Mouse (Mus musculus) heart, embryonic 13.5 days (tissue): Measurements from ENCODE around the gene Rars. TPM values are rescaled to one million over a fixed set of nuclear protein-coding genes. Genes with fewer than 3 reads are reported as not detected.

Source experiments
- ATAC-seq: fragments of 200-750 bp; cut with Nextera tagmentation; 2 replicates; pipeline ENCODE4 v1.8.0; 2017; ENCODE audit warnings: moderate TSS enrichment; ENCODE audit not compliant: insufficient number of reproducible peaks, low FRiP score, low TSS enrichment; ENCODE audit errors: extremely low read depth
- H3K27ac ChIP-seq: fragments of 300-500 bp; sonication (generic); replicated peaks from 2 replicates; pipeline ENCODE4 v1.5.1; 2015; ENCODE audit warnings: moderate library complexity, mild to moderate bottlenecking, inconsistent platforms
- H3K27me3 ChIP-seq: fragments of 300-500 bp; sonication (generic); replicated peaks from 2 replicates; pipeline ENCODE4 v1.6.1; 2015; ENCODE audit warnings: mild to moderate bottlenecking, inconsistent platforms
- H3K36me3 ChIP-seq: fragments of 300-500 bp; sonication (generic); 2 replicates; pipeline ENCODE4 v1.6.1; 2015; ENCODE audit warnings: mild to moderate bottlenecking, inconsistent platforms
- H3K4me1 ChIP-seq: fragments of 300-500 bp; sonication (generic); 2 replicates; pipeline ENCODE4 v1.6.1; 2015; ENCODE audit warnings: inconsistent platforms
- H3K4me2 ChIP-seq: fragments of 300-500 bp; sonication (generic); 2 replicates; pipeline ENCODE4 v1.6.1; 2015; ENCODE audit warnings: inconsistent platforms, mild to moderate bottlenecking, moderate library complexity
- H3K4me3 ChIP-seq: fragments of 300-500 bp; sonication (generic); 2 replicates; pipeline ENCODE4 v1.5.1; 2015; ENCODE audit warnings: moderate library complexity, mild to moderate bottlenecking, inconsistent platforms
- H3K9ac ChIP-seq: fragments of 300-500 bp; sonication (generic); 2 replicates; pipeline ENCODE4 v1.6.1; 2015; ENCODE audit warnings: inconsistent platforms, mild to moderate bottlenecking, moderate library complexity
- H3K9me3 ChIP-seq: fragments of 300-500 bp; sonication (generic); 2 replicates; pipeline ENCODE4 v1.6.1; 2016; ENCODE audit warnings: inconsistent platforms
- WGBS: fragments of 180-500 bp; shearing (Covaris S2); methylation state at CpG from one replicate; pipeline ENCODE4 v1.1.7; 2015; ENCODE audit warnings: mixed read lengths; 5-methylcytosine and 5-hydroxymethylcytosine counted together
- polyA plus RNA-seq: library from polyadenylated mRNA; unstranded; fragments of >200 nt; fragmentation: Nextera tagmentation; extraction: Ambion mirVana; gene quantifications from 2 replicates; pipeline ENCODE4 v1.2.1, GENCODE M21; 2015

The Rars gene
- polyA plus RNA-seq, 1 experiment from 2014 or later = 63.5 TPM

- no peak overlapping the region for H3K9ac ChIP-seq
- H3K27me3 ChIP-seq = 0 out of 2 replicates have a peak, but pooled peaks cover under 1% of the 10 kb centered on the region
- H3K4me1 ChIP-seq = no peaks in the 10 kb centered on the region
- 82% methylated on average over 2 of the region's 2 CpGs for WGBS
- H3K9me3 ChIP-seq = no peaks in the 10 kb centered on the region
- H3K4me3 ChIP-seq = no peak overlapping the region
- no peak for ATAC-seq
- peaks cover 63% of the 10 kb centered on the region for H3K36me3 ChIP-seq
- H3K27ac ChIP-seq = no peak overlapping the region
- no peak overlapping the region for H3K4me2 ChIP-seq
Measured at GRCm38 (mm10) chr11:35788443-35788842, 45.9 kb downstream of the Rars start.

- no peak overlapping the region for H3K9ac ChIP-seq
- no peak overlapping the region for H3K27ac ChIP-seq
- peaks cover 77% of the 10 kb centered on the region for H3K36me3 ChIP-seq
- ATAC-seq = no peak
- no peaks in the 10 kb centered on the region for H3K9me3 ChIP-seq
- no peak overlapping the region for H3K4me2 ChIP-seq
- no peaks in the 10 kb centered on the region for H3K4me1 ChIP-seq
- H3K4me3 ChIP-seq = no peak overlapping the region
- no peaks in the 10 kb centered on the region for H3K27me3 ChIP-seq
- 92% methylated on average over 4 of the region's 4 CpGs for WGBS
Measured at GRCm38 (mm10) chr11:35784537-35784936, 49.8 kb downstream of the Rars start.

GRCm38 (mm10) chr11:35784002-35784401, 50.3 kb downstream of the Rars start:
- 92% methylated on average over 3 of the region's 3 CpGs for WGBS
- Histone ChIP-seq H3K4me3 (no peak overlapping the region), H3K27ac (no peak overlapping the region), H3K36me3 (peaks cover 77% of the 10 kb centered on the region), H3K9me3 (no peaks in the 10 kb centered on the region), H3K4me2 (no peak overlapping the region), H3K9ac (no peak overlapping the region), H3K27me3 (no peaks in the 10 kb centered on the region), H3K4me1 (no peaks in the 10 kb centered on the region)
- no peak for ATAC-seq

GRCm38 (mm10) chr11:35783038-35783437, 51.3 kb downstream of the Rars start:
- no peak overlapping the region for H3K9ac ChIP-seq

GRCm38 (mm10) chr11:35782444-35782843, 51.9 kb downstream of the Rars start:
- ATAC-seq = no peak
- Histone ChIP-seq H3K4me1 (no peaks in the 10 kb centered on the region), H3K27ac (no peak overlapping the region), H3K36me3 (peaks cover 87% of the 10 kb centered on the region), H3K9me3 (no peaks in the 10 kb centered on the region), H3K4me2 (no peak overlapping the region), H3K9ac (no peak overlapping the region), H3K27me3 (no peaks in the 10 kb centered on the region), H3K4me3 (no peak overlapping the region)
- WGBS = 95% methylated on average over 3 of the region's 3 CpGs

More at GRCm38 (mm10) chr11:35783038-35783437, 51.3 kb downstream of the Rars start:
- WGBS = 82% methylated on average over 5 of the region's 5 CpGs
- no peaks in the 10 kb centered on the region for H3K9me3 ChIP-seq
- no peak overlapping the region for H3K4me2 ChIP-seq
- no peak for ATAC-seq
- no peaks in the 10 kb centered on the region for H3K4me1 ChIP-seq
- peaks cover 81% of the 10 kb centered on the region for H3K36me3 ChIP-seq
- H3K4me3 ChIP-seq = no peak overlapping the region
- no peaks in the 10 kb centered on the region for H3K27me3 ChIP-seq
- H3K27ac ChIP-seq = no peak overlapping the region

- H3K9me3 ChIP-seq = no peaks in the 10 kb centered on the region
- H3K4me3 ChIP-seq = no peak overlapping the region
- no peak overlapping the region for H3K27ac ChIP-seq
- no peak overlapping the region for H3K9ac ChIP-seq
- no peak for ATAC-seq
- no peaks in the 10 kb centered on the region for H3K4me1 ChIP-seq
- H3K27me3 ChIP-seq = no peaks in the 10 kb centered on the region
- H3K4me2 ChIP-seq = no peak overlapping the region
- H3K36me3 ChIP-seq = peaks cover 90% of the 10 kb centered on the region
- 79% methylated on average over 3 of the region's 3 CpGs for WGBS
Measured at GRCm38 (mm10) chr11:35780336-35780735, 54.0 kb downstream of the Rars start.

- ATAC-seq = no peak
- no peaks in the 10 kb centered on the region for H3K27me3 ChIP-seq
- peaks cover 58% of the 10 kb centered on the region for H3K36me3 ChIP-seq
- H3K4me2 ChIP-seq = no peak overlapping the region
- peaks cover 5% of the 10 kb centered on the region for H3K4me1 ChIP-seq
- H3K4me3 ChIP-seq = no peak overlapping the region
- H3K27ac ChIP-seq = no peak overlapping the region
- WGBS = 85% methylated on average over 3 of the region's 3 CpGs
- no peaks in the 10 kb centered on the region for H3K9me3 ChIP-seq
- H3K9ac ChIP-seq = no peak overlapping the region
Measured at GRCm38 (mm10) chr11:35776452-35776851, 57.9 kb downstream of the Rars start.

GRCm38 (mm10) chr11:35775606-35776005, 58.7 kb downstream of the Rars start:
- Histone ChIP-seq H3K27me3 (no peaks in the 10 kb centered on the region), H3K4me1 (peaks cover 13% of the 10 kb centered on the region), H3K9ac (no peak overlapping the region), H3K36me3 (peaks cover 52% of the 10 kb centered on the region), H3K27ac (no peak overlapping the region), H3K4me2 (no peak overlapping the region), H3K4me3 (no peak overlapping the region), H3K9me3 (no peaks in the 10 kb centered on the region)
- 92% methylated on average over 3 of the region's 3 CpGs for WGBS
- ATAC-seq = no peak

- peaks cover 19% of the 10 kb centered on the region for H3K4me1 ChIP-seq
- H3K27ac ChIP-seq = no peak overlapping the region; the same call in 1 of the 2 replicates
- ATAC-seq = no peak
- peak overlapping the region; percentile 97 for H3K4me3 ChIP-seq
- H3K9ac ChIP-seq = peak overlapping the region; percentile 97
- 51% methylated on average over 9 of the region's 9 CpGs for WGBS
- peaks cover 1% of the 10 kb centered on the region; the same call in 1 of the 2 replicates for H3K27me3 ChIP-seq
- peaks cover 8% of the 10 kb centered on the region for H3K36me3 ChIP-seq
- peak overlapping the region; percentile 95 for H3K4me2 ChIP-seq
- no peaks in the 10 kb centered on the region for H3K9me3 ChIP-seq
Measured at GRCm38 (mm10) chr11:35770741-35771504, 63.4 kb downstream of the Rars start.

GRCm38 (mm10) chr11:35769746-35770437, 64.4 kb downstream of the Rars start:
- H3K4me2 ChIP-seq = peak overlapping the region; percentile 95
- ATAC-seq = peak; percentile 80
- peak overlapping the region; percentile 97 for H3K4me3 ChIP-seq
- peak overlapping the region; percentile 95 for H3K27ac ChIP-seq
- peak overlapping the region; percentile 97 for H3K9ac ChIP-seq
- peaks cover 4% of the 10 kb centered on the region; the same call in 1 of the 2 replicates for H3K27me3 ChIP-seq
- peaks cover 6% of the 10 kb centered on the region; the same call in 1 of the 2 replicates for H3K36me3 ChIP-seq
- H3K9me3 ChIP-seq = no peaks in the 10 kb centered on the region
- H3K4me1 ChIP-seq = peaks cover 19% of the 10 kb centered on the region
- under 1% methylated on average over 30 of the region's 41 CpGs for WGBS

- peak within 1 kb of the TSS; percentile 97 for H3K9ac ChIP-seq
- peaks cover 19% of the 10 kb centered on the region for H3K4me1 ChIP-seq
- peaks cover 4% of the 10 kb centered on the region; the same call in 1 of the 2 replicates for H3K27me3 ChIP-seq
- H3K4me2 ChIP-seq = peak within 1 kb of the TSS; percentile 95
- H3K27ac ChIP-seq = peak within 1 kb of the TSS; percentile 95
- no peaks in the 10 kb centered on the region for H3K9me3 ChIP-seq
- peaks cover 6% of the 10 kb centered on the region; the same call in 1 of the 2 replicates for H3K36me3 ChIP-seq
- under 1% methylated on average over 36 of the region's 50 CpGs for WGBS
- peak within 1 kb of the TSS; percentile 97 for H3K4me3 ChIP-seq
- peak; percentile 98 for ATAC-seq
Measured at GRCm38 (mm10) chr11:35769188-35769745, 65.0 kb downstream of the Rars start, which contains the start of gene Pank3. Gene Pank3 (plus strand): TSS chr11:35769484.
